Mouse (Mus musculus) gastrocnemius, postnatal 10 days (tissue): Measurements from ENCODE around the gene Grb2. TPM values are rescaled to one million over a fixed set of nuclear protein-coding genes. Genes with fewer than 3 reads are reported as not detected.
A peak's percentile ranks its signal among the peaks of the same experiment; 100 is the strongest.

Source experiments
- DNase-seq: peaks from one replicate; pipeline ENCODE4 v3.0.0; 2021; ENCODE audit warnings: mixed read lengths
- total RNA-seq, 2 experiments: library from RNA; stranded (reverse); gene quantifications; 2 replicates each; pipeline ENCODE4 v1.2.3; 2021

The Grb2 gene
- total RNA-seq, 2 experiments from 2014 or later = 93.7 to 95.9 TPM

DNA sequence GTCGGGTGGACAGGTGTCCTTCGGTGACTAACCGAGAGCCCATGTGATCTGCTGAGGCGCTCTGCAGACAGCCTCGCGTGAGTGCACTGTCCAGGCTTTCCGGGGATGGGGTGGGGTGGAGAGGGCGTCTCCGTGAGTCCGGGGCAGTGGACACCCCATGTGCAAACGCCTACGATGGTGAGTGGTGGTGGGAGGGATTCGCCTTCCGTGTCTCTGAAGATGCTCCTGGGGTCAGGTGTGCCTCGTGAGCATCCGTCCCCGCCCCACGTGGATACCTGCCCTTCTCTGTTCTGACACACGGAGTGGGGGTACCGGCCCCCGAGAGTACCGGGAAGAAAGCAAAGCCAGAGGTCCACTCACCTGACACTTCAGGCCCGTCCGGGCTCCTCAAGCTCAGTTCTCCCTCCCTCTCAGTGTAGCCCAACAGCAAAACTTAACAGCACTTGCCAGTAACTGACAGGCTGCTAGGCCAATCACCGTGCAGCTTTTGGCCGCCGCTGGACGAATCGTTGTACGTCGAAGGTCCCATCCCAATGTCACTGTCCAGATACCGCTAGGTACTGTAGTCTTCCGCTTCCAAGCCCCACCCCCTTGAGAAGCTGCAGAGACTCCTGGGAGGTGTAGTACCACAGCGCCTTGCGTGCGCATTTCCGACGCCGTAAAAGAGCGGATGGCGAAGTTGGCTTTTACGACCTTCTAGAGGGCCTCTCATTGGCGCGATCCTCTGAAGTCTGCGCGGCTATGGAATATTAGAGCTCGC is 80.5 kb downstream of the Grb2 start, which contains the start of gene Slc25a19:
Gene Slc25a19 (minus strand): TSS at position 591 of the 760 bp plus-strand sequence.
- peak; percentile 96 for DNase-seq

DNA sequence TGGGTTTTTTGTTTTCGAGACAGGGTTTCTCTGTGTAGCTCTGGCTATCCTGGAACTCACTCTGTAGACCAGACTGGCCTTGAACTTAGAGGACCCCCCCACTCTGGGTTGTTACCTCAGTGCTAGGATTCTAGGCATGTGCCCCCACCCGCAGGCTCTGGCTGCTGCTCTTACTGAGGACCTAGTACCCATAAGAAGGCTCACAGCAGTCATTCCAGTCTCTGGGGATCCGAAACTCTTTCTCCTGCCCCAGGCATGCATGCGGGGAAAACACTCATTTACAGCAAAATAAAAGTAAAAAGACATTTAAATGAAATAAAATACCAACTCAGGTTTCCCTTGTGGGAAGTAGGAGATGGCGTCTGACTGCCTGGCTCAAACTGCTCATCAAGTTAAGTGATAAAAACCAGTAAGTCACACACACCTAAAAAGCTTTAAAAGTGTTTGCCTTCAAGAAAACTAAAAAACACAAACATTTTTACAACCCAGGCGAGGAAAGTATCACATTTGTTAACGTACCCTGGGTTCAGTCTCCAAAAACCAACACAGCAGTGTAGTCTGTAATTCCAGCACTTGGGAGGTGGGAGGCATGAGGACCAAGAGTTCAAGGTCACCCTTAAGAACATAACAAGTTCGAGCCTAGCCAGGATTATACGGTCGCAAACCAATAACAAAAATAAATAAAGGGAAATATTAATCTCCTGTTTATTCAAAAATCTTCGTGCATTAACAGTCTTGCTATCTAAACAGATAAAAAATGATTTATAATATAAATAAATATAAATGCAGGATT is 81.4 kb downstream of the Grb2 start:
- no peak for DNase-seq

DNA sequence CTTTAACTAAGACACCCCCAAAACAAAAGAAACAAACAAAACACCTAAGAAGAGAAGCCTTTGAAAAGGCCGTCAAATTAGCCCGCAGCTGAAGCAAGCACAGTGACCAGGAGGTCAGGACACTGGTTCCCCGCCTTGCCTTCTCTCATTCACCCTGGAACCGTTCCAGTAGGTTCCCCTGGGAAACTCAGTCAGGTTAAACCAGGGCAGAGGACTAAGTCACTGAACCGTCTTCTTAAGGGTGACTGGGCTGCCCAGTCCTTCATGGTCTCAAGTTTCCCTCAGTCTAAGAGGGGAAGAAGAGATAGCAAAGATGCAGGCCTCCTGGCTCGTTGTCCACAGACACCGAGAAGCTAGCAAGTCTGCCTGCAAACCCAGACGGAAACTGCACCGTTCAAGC is 82.5 kb downstream of the Grb2 start:
- no peak for DNase-seq

DNA sequence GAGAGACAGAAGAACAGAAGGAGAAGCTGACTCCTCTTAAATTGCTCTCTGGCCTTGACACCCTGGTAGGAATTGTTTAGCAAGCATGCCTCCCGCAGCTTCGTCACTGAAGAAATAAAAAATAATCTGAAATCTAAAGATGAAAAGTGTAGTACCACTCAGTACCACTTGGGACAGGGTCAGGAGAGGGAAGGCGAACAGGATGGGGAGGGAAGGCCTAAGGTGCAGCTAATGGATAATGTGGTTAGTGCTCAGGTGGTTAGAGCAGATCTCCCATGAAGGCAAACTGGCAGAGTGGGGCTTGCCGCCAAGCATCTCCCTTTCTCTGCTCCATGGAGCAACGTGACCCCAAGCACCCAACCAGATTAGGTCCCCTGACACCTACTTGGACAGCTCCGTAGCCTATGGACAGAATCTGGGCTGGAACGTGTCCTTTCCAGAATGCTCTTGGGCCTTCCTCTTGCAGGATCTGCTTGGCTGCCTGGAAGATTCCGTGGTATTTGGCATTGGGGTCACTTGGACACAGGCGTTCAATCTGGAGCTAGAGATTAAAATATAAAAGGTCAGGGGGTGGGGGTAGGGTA is 84.8 kb downstream of the Grb2 start:
- no peak for DNase-seq

DNA sequence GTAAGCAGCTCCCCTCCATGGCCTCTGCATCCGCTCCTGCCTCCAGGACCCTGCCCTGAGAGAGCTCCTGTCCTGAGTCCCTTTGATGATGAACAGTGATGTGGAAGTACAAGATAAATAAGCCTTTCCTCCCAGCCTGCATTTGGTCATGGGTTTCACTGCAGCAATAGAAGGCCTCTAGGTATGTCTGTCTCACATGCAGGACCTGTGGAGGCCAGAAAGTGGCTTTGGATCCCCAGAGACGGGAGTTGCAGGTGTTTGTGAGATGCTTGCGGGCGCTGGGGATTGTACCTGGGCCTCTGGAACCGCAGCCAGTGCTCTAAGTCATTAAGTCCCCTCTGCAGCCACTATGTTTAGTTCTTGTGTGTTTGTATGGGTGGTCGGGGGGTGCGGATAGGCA is 88.4 kb downstream of the Grb2 start:
- DNase-seq = no peak

DNA sequence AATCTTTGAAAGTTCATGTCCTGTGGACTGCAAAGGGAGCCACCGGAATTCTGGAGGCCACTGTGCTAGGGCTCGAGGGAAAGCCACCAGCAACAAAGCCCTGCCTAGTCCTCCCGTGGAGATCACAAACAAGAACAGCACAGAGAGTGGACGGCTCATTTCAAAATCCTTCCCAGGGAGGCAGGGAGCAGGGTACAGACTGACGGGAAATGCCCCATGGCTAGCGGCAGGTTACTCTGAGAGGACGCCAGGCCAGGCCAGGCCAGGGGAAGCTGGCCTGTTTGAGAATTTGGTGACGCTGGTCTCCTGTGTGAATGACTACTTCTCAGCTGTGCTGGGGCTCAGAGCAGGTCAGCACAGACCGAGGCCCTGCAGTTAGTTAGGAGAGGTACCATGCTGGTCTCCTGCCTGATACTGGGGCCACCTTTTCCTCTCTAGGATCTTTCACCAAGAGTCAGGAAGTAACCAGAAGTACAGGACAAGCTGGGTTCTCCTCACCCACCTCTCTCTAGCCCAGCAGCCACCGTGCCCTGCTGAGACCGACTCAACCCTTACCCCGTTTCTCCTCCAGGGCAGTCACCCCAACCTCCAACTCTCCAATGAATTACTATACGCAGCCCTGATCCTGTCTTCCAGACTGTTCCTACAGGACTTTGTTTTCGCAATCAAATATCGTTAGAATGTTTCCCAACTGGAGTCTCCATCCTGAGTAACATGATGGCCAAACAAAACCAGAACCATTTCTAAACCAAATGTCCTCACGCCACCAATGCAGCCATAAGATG is 89.5 kb downstream of the Grb2 start:
- DNase-seq = no peak

DNA sequence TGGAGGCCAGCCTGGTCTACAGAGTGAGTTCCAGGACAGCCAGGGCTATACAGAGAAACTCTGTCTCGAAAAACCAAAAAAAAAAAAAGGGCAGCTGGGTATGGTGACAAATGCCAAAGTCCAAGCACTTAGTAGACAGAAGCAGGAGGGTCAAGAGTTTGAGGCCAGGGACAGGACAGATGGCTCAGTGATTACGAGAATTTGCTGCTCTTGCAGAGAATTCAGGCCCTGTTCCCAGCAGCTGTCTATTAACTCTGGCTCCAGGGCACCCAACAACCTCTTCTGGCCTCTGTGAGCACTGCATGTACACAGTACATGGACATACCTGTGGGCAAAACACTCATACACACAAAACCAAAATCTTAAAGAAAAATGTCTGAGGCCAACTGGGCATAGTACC is 90.4 kb downstream of the Grb2 start:
- DNase-seq = no peak

DNA sequence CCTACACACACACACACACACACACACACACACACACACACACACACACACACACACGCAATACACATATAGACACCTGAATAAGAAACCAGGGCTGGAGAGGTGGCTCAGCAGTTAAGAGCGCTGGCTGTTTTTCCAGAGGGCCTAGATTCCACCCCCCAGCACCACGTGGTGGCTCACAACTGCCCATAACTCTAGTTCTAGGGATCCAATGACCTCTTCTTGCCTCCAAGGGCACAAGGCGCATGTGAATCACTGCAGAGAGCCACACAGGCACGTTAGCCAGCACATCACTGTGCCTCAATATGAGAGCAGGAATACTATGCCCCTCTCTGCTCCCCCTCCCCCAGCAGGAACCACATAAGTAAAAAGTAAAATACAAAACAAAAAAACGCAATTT is 91.5 kb downstream of the Grb2 start:
- no peak for DNase-seq

DNA sequence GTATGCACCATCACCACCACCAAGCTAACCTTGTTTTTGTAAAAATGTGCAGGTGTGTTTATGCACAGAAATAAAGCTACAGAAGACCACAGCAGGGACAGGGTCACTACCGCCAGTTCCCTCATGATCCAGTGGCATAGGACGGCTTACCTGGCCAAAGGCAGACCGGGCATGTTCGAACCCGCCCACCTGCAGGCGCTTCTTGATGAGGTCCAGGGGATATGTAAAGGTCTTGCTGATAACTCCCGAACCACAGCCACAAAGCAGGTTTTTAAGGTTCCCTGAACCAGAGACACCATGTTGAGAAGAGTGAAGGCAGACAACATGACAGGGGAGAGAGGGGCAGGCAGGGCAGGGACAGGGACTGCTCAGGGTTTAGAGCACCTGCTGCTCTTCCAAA is 92.0 kb downstream of the Grb2 start:
- DNase-seq = no peak

DNA sequence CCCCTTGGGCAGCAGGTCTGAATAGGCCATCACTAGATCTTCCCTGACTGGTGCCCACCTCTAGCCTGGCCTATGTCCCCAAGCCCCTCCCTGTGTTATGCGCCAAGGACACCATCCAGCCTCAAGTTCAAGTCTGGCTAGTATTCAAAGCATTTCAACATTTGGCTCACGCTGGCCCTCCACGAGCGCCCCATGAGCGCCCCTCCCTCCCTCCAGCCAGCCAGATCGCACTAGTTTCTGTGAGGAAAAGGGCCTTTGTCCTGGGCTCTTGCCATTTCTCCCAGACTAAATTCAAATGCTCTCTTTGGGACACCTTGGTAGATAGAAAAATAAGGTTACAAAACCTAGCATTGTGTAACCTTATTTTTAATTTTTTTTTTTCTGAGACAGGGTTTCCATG is 92.5 kb downstream of the Grb2 start:
- no peak for DNase-seq

DNA sequence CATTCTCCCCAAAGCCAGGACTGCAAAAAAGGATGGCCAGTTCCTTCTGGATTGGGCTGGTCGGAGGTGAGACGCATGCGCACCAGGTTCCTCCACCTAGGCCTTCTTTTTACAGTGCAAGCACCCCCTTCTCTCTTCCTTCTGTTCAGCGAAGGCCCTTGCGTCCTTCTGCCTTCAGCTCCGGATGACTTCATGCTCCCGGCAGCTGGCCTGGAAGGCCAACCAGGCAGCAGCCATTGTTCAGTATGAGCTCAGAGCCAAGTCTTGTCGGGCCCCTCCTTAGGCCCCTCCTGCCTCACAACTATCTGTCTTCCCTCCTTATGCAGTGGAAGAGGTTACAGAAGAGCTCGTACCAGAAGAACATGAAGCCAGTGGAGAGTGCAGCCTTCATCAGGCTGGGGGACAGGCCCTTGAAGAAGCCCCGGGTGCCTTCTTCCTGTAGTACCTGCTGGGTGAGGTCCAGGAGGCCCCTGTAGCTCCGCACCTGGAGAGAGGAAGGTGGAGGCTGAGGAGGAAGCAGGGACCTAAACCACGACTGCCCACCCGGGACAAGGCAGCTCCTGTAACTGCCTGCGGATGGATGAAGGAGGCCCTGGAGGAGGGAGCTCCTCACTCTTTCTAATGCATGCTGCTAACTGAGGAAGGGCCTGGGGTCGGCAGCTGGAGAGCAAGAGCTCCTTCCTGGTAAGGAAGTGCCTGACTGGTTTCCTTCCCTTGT is 93.1 kb downstream of the Grb2 start:
- DNase-seq = no peak

DNA sequence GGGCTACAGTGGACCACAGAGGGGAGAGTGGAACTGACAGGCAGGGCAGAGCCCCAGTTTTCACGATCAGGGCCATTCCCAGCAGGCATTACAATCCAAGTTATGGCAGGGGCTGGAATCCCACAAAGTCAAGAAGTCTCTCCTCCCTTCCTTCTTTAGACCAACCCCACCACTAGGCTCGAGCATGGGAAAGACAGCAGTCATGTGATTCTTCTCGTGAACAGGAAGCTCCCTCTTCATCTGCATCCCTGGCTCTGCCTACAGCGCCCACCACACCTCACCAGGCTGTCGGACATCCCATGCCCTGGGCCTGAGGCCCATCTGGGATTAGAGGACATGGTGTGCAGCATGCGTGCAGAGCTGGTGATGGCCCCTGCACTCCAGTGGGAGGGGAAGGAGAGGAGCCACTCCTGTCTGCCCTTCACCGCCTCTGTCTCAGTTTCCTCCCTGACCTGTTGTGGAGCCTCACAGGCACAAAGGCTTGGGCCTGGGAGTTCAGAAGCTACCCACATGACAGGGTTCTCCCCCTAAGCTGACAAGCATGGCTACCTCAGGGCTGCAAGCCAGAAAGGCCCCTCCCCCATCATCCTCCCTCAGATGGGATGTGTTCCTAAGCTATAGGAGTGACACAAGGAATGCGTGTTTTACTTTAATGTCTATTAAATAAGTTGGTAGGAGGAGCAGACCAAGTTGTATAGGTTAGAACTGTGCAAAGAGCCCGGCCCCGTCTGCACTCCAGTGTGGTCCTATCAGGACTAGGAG is 93.9 kb downstream of the Grb2 start:
- no peak for DNase-seq

DNA sequence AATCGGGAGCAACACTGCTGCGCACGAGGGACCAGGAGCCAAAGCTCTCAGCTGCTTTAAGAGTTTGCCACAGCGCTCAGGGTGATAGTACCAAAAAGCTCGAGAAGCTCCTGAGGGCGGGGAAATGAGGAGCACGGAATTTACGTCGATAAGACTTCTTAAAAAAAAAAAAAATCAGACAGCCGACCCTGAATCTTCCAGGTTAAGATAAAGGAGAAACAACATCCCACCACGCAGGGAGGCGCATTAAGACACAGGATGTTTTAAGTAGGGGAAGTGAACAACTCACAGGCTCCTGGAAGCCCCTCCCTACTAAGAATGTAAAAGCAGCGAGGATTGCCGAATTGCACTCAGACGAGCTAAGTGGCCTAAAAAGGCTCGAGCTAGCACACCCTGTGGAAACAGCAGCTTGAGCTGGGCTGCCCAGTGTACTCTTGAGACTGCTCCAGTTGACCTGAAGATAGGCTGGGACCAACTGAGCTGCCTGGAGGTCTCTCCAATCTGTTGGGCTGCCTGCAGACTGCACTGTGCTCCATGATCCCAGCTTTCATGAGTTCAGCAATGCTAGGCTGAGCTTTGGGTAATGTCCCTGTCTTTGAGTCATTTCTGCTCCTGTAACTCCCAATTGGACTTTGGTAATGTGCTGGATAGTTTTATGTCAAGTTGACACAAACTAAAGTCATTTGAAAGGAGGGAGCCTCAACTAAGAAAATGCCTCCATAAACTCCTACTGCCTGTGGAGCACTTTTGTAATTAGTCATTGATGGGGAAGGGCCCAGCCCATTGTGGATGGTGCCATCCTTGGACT is 95.1 kb downstream of the Grb2 start:
- DNase-seq = no peak

DNA sequence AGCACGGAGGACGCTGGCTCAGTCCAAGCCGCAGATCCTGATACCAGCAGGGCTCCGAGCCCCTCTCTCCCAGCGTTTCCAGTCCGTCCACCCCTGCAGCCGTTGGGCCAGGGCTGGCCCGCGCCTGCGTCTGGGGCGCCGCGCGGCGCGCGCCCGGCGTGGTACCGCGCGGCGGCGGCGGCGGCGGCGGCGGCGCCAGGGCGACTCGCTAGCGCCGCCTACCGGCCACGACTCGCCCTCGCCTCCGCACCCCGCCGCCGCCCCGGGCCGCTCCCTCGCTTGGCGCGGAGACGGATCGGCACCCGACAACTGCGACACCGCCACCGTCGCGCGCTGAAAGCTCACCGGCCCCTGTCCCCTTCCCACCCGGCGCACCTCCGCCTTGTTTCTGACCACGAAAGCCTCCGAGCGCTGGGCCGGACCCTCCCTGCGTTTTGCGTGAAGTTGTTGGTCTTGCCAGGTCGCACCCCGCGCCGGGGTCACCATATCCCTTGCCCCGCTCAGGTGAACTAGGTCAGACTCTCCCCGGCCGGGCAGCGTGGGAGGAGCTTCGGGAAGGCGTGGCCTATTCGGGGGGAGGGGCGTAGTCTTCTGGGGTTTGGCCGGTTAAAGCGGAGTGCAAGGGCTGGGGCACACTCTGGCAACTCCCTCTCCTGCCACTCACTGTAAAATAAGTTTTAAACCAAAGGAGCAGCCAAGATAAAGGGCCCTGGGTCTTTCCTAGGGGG is 95.8 kb downstream of the Grb2 start, which contains the start of gene Mif4gd:
Gene Mif4gd (minus strand): TSS at position 560 of the 728 bp plus-strand sequence.
- peak; percentile 89 for DNase-seq

DNA sequence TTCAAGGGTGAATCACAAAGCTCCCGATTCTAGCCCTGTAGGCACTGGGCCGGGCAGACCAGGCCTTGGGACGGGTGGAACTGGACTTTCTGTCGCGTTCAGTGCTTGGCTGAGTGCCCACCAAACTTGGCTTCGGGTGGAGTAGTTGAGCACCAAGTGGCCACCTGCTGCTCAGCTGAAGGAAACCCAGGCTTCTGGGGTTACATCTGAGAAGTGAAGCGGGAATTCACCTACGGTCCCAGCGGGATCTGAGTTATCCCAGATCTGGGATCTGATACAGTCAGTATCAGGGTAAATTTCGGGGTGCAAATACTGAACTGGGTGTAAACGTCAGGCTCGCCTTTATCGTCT is 96.4 kb downstream of the Grb2 start:
- DNase-seq = peak; percentile 90

DNA sequence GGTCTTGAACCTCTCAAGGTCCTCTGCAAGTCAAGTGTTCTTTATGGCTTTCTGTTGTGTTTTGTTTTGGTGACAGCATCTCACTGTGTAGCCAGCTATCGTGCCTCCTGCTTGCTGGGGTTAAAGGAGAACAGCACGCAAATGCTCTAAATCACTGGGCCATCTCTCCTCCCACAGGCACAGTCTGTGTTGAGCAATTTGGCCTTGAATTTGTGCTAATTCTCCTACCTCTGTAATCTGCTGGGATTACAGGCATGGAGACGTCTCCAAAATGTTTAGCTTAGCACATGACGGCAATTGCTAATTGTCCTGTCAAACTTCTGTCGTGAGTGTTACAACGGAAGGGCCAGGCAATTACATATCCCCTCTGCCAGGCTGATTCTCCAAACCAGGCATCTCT is 97.2 kb downstream of the Grb2 start:
- DNase-seq = no peak

DNA sequence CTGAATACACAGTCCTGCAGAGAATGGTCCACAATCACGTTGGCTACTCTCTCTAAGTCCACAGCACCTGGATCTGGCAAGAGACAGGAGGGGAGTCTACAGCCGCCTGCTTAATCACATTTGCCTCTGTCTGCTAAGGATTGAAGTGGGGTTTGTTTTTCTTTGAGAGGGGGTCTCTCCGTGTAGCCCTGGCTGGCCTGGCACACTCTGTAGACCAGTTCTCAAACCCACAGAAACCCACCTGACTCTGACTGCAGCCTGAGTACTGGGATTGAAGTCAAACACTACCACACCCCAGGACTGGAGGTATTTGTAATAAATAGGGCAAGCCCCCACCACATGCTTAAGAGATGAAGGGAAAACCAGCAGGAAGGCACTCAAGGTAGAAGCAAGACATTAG is 98.8 kb downstream of the Grb2 start:
- no peak for DNase-seq

DNA sequence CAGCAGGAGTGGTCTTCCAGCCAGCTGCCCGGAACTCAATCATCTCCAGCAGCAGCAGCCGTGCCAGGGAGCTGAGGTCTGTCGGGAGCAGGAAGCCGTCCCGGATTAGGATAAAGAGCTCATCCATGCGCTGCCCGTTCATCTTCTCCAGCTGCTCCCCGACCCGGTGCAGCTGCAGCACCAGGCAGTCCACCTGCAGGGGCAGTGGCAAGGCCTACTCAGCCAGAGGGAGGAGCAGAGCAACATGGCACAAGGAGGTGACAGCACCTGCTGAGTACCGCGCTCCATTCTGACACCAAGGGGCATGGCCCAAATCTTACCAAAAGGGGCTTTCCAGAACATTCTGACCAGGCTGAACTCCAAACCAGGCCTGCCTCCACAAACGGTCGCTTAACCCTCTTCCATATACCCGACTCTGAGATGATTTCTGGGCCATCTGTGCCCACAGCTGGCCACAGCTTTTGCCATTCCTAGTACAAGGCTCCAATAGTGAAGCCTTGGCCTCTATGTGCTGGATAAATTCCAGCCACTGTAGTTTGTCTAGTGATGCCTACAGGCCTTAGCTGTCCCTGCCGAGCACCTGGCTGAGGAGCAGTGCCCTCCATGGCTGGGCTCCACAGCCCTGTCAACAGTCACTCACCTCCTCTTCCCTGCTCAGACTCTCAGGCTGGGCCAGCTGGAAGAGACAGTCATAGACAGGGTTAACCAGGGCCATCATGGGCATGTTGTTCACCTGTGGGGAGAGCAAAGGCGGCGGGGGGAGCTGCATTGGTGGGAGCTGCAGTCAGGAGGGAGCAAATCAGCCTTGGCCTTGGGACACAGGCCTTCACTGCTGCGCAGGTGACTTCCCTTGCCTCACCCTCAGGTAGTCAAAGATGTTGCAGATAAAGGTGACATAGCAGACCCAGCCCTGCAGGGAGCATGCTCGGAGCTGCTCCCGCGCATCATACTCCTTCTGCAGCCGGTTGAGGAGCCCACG is 99.7 kb downstream of the Grb2 start:
- no peak for DNase-seq
